28 mouse cellular contexts compared by ENCODE assay signal in the genomic region with DNA sequence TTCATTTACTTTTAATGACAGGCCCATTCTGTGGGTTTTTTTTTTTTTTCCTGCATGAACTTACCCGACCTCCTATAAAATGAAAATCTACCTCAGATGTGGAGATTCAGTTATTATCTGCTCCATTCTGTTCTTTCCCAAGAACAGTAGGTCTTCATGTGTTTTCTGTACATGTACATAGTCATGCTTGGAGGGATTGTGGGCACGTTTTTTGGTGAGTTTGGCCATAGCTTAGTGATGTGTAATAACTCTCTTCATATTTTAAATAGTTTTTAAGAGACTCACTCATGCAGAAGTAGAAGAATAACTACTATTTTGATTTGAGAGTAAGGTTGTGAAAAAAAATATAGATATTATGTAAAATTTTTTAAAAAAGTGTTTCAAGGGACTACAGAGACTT.
DNase-seq lines count a peak whose midpoint lies in the region; ATAC-seq and TF ChIP-seq lines count a peak whose summit lies in the region.
"Had no signal": no experiment of that assay in that cellular context is flagged by ENCODE, and none has a peak within 500 bp of the region (broad histone marks: within the 10 kb centered on the region; RNA-seq: fewer than 3 reads in every experiment).

No protein-coding gene starts in this region.

- no peak overlapping the region for H3K27ac ChIP-seq in midbrain, embryonic 11.5 days (ENCODE audit: low read depth, low read length)
- H3K27ac ChIP-seq in midbrain, embryonic 14.5 days (replicated peaks; ENCODE audit: low read depth, low read length): no peak overlapping the region
- H3K27ac ChIP-seq: embryonic facial prominence, embryonic 13.5 days; embryonic facial prominence, embryonic 15.5 days; forebrain, embryonic 10.5 days; forebrain, embryonic 12.5 days had no signal

- no peak for ATAC-seq in midbrain, embryonic 11.5 days (ENCODE audit: low FRiP score)
- no peak for ATAC-seq in midbrain, embryonic 14.5 days (ENCODE audit: low FRiP score, low TSS enrichment)
- ATAC-seq in Patski: no peak
- ATAC-seq: CD4-positive, CD25-positive, alpha-beta regulatory T cell, adult 4 months; forebrain, embryonic 14.5 days; forebrain, embryonic 16.5 days had no signal

- no peak for TF ChIP-seq CTCF in Patski (IDR thresholded peaks at IDR 0.05)

- H3K4me3 ChIP-seq in midbrain, embryonic 11.5 days (ENCODE audit: low read depth, low read length): no peak overlapping the region
- H3K4me3 ChIP-seq in midbrain, embryonic 14.5 days (replicated peaks; ENCODE audit: low read depth, low read length): no peak overlapping the region
- H3K4me3 ChIP-seq: embryonic facial prominence, embryonic 13.5 days; embryonic facial prominence, embryonic 15.5 days; forebrain, embryonic 10.5 days; forebrain, embryonic 12.5 days had no signal

- CTCF ChIA-PET in Patski (lab: Charles Lee): interaction anchor here (1.1 kb wide), 1 partner anchor 16 kb away, joined by 3 read pairs; no protein-coding TSS in a partner anchor

- no peaks in the 10 kb centered on the region for H3K9me3 ChIP-seq in midbrain, embryonic 11.5 days (ENCODE audit: control insufficient read depth, low read length)
- no peaks in the 10 kb centered on the region for H3K9me3 ChIP-seq in midbrain, embryonic 14.5 days (ENCODE audit: control insufficient read depth, low read length)
- H3K9me3 ChIP-seq: embryonic facial prominence, embryonic 13.5 days; embryonic facial prominence, embryonic 15.5 days; forebrain, embryonic 10.5 days; forebrain, embryonic 12.5 days; G1E had no signal

- 83% methylated on average over 2 of the region's 2 CpGs for WGBS in midbrain, embryonic 11.5 days
- 76% methylated on average over 2 of the region's 2 CpGs for WGBS in midbrain, embryonic 14.5 days

- H3K36me3 ChIP-seq in midbrain, embryonic 11.5 days (ENCODE audit: control insufficient read depth, insufficient read depth, low read length): no peaks in the 10 kb centered on the region
- no peaks in the 10 kb centered on the region for H3K36me3 ChIP-seq in midbrain, embryonic 14.5 days (ENCODE audit: control insufficient read depth, insufficient read depth, low read length)
- H3K36me3 ChIP-seq: embryonic facial prominence, embryonic 13.5 days; embryonic facial prominence, embryonic 15.5 days; forebrain, embryonic 10.5 days; forebrain, embryonic 12.5 days had no signal

- H3K4me2 ChIP-seq in midbrain, embryonic 11.5 days: no peak overlapping the region
- no peak overlapping the region for H3K4me2 ChIP-seq in midbrain, embryonic 14.5 days (ENCODE audit: low read length)
- H3K4me2 ChIP-seq: embryonic facial prominence, embryonic 13.5 days; embryonic facial prominence, embryonic 15.5 days; forebrain, embryonic 12.5 days had no signal

- POLR2A ChIA-PET in Patski (lab: Charles Lee): no interaction called here

- in situ Hi-C loops in Patski (cut with MboI; ENCODE audit: low pct_unique_long_range_greater_than_20kb): no loop called here

- H3K9ac ChIP-seq in midbrain, embryonic 11.5 days (ENCODE audit: low read length): no peak overlapping the region
- H3K9ac ChIP-seq in midbrain, embryonic 14.5 days (replicated peaks; ENCODE audit: low read length): no peak overlapping the region
- H3K9ac ChIP-seq: embryonic facial prominence, embryonic 13.5 days; embryonic facial prominence, embryonic 15.5 days; forebrain, embryonic 12.5 days had no signal

- no peaks in the 10 kb centered on the region for H3K27me3 ChIP-seq in midbrain, embryonic 11.5 days (ENCODE audit: control insufficient read depth, insufficient read depth, low read length)
- H3K27me3 ChIP-seq in midbrain, embryonic 14.5 days (ENCODE audit: control insufficient read depth, insufficient read depth, low read length): no peaks in the 10 kb centered on the region
- no peaks in the 10 kb centered on the region for H3K27me3 ChIP-seq in Patski
- H3K27me3 ChIP-seq: CH12.LX; embryonic facial prominence, embryonic 13.5 days; embryonic facial prominence, embryonic 15.5 days; forebrain, embryonic 12.5 days had no signal

- DNase-seq in midbrain, embryonic 11.5 days (ENCODE audit: low spot score, missing footprints): peak; percentile 28
- DNase-seq in midbrain, embryonic 14.5 days: no peak
- peak; percentile 56 for DNase-seq in Muller cell, postnatal 12 days (ENCODE audit: inconsistent ontology term)
- peak; percentile 6 for DNase-seq in Patski (ENCODE audit: low read depth, low spot score)
- DNase-seq in fibroblast of lung, adult 2 months (ENCODE audit: low read depth): peak; percentile 33
- DNase-seq in layer of hippocampus, adult 9-10 months (ENCODE audit: low spot score): no peak
- DNase-seq in right cerebral cortex, postnatal 4 days: no peak
- no peak for DNase-seq in spleen, postnatal 10 days (ENCODE audit: low spot score in 2 of 2)
- DNase-seq: adrenal gland, adult 2 months; adrenal gland, postnatal 10 days; adrenal gland, postnatal 25 days; B cell, adult 2 months; cerebellum, adult 11 months; cerebellum, adult 18-20 months; cerebellum, adult 8-10 months; cerebellum, adult 9-11 months; cerebellum, postnatal 14 days; cerebellum, postnatal 36 days; embryo, embryonic 11 days had no signal

- H3K4me1 ChIP-seq in midbrain, embryonic 11.5 days (ENCODE audit: control insufficient read depth, insufficient read depth, low read length): no peaks in the 10 kb centered on the region
- H3K4me1 ChIP-seq in midbrain, embryonic 14.5 days (ENCODE audit: control insufficient read depth, insufficient read depth, low read length): 0 out of 2 replicates have a peak, but pooled peaks cover 2% of the 10 kb centered on the region

Comparison
In these comparisons a context has a peak if more than half of its experiments do, and no peak if none do; other contexts are left out.
1. DNase-seq: peak in midbrain, embryonic 11.5 days (single experiment), Muller cell, postnatal 12 days (single experiment), Patski (single experiment) and fibroblast of lung, adult 2 months (single experiment); none in midbrain, embryonic 14.5 days (single experiment), layer of hippocampus, adult 9-10 months (single experiment), right cerebral cortex, postnatal 4 days (single experiment) and spleen, postnatal 10 days (0 of 2).